Mouse (Mus musculus) C2C12 (cell line): ENCODE measurements around the gene Fra10ac1.

Experiments
- CTCF ChIP-seq: IDR thresholded peaks from one replicate; pipeline ENCODE4 v1.5.1; 2011; ENCODE audit not compliant: control insufficient read depth, insufficient read depth, insufficient read length
- FOSL1 ChIP-seq: IDR thresholded peaks from one replicate; pipeline ENCODE4 v1.8.0; 2011; ENCODE audit warnings: mild to moderate bottlenecking, low read length; ENCODE audit not compliant: poor library complexity, insufficient read depth, severe bottlenecking
- MYOG ChIP-seq: IDR thresholded peaks from one replicate; pipeline ENCODE4 v1.6.1; 2011; ENCODE audit not compliant: control insufficient read depth, insufficient read length; ENCODE audit errors: extremely low read depth

- no peak for TF ChIP-seq CTCF
- no peak for TF ChIP-seq MYOG
- no peak for TF ChIP-seq FOSL1
Measured at GRCm38 (mm10) chr19:38265767-38266166, 41.8 kb upstream of the Fra10ac1 start.
